Mouse (Mus musculus): ENCODE results near the gene Zfp266. TPM values are rescaled to one million over a fixed set of nuclear protein-coding genes. Genes with fewer than 3 reads are reported as not detected.
A peak's percentile ranks its signal among the peaks of the same experiment; 100 is the strongest.
"Not testable (repeated sequence)": the region's sequence is repeated elsewhere in the genome, so short reads cannot be mapped to it uniquely, and the experiment has no call there.

Zfp266 gene
- 11.8 and 14.7 TPM in 2 replicates for polyA plus RNA-seq (2012; ENCODE audit: insufficient read depth, insufficient read length, missing spikeins)

GRCm38 (mm10) chr9:20521306-20521957 is at the start of gene Zfp266:
TSS of gene Zfp266 (minus strand) at chr9:20521417.
- Histone ChIP-seq H3K27ac (replicated peaks; ENCODE audit: low read depth, low read length) (peak within 1 kb of the TSS; percentile 96), H3K4me1 (ENCODE audit: control insufficient read depth, insufficient read depth, insufficient read length, low read length) (peaks cover 9% of the 10 kb centered on the region; the same call in 1 of the 2 replicates), H3K4me3 (ENCODE audit: insufficient read depth, low read depth, low read length) (peak within 1 kb of the TSS; percentile 92)

DNA sequence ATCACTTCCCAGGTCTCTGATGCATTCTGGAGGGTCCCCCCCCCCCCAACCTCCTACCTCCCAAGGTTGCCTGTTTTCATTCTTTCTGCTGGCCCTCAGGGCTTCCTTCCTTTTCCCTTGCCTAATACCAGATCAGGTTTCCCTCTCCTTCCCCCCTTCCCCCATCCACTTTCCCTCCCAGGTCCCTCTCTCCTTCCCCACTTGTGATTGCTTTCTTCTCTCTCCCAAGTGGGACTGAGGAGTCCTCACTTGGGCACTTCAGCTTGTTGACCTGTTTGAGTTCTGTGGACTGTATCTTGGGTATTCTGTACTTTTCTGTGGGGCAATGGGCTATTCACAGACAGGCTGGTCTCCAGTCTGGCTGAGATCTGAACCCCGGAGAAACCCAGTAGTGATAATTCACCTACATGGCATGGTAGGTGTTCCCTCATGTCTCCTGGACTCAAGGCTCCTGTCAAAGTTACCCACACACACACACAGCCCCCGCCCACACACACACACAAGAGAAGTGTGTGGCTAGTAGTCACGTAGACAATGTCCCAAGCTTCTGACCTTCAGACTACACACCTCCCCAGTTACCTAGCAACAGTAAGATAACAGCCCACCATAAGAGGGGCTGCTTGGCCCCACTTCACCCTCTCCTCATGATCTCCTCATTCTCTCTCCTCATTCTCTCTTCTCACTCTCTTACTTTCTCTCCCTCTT is 44.3 kb upstream of the Zfp266 start:
- not testable (repeated sequence) for H3K27ac ChIP-seq (replicated peaks; ENCODE audit: low read depth, low read length); H3K4me3 ChIP-seq (ENCODE audit: insufficient read depth, low read depth, low read length); H3K4me1 ChIP-seq (ENCODE audit: control insufficient read depth, insufficient read depth, insufficient read length, low read length)

DNA sequence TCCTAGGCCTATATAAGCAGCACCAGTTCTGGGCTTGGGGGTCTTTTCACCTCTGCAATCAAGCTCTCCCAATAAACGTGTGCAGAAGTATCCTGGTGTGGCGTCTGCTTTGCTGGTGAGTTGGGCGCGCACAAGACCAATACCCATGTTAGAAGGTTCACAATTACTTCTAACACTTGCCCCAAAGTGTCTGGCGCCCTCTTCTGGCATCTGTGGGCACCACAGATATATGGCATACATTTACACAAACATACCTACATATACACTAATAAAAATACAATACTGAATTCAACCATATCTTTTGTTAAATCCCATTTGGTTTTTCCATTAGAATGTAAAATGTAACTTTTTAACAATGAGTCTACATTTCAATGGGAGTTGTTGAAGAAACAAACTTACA is 41.0 kb upstream of the Zfp266 start:
- H3K27ac ChIP-seq (replicated peaks; ENCODE audit: low read depth, low read length) = no peak overlapping the region
- no peaks in the 10 kb centered on the region for H3K4me1 ChIP-seq (ENCODE audit: control insufficient read depth, insufficient read depth, insufficient read length, low read length)
- H3K4me3 ChIP-seq (ENCODE audit: insufficient read depth, low read depth, low read length) = no peak overlapping the region

DNA sequence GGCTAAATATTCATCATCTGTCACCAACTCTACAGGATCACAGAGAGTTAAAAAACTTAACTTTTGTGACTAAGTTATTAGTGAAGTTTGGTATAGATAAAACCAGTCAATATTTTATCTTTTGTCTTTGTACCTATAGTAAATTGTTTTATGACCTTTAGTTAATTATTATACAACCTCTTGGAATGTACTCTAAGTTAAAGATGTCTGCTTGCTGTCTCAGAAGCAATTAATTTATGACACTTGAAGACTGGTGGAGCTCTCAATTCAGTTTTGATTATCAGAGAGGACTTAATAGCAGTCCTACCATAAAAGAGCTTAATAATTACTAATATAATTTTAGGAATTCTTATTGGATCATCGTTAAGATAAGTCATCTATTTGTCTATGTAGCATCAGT is 31.5 kb upstream of the Zfp266 start:
- Histone ChIP-seq H3K4me1 (ENCODE audit: control insufficient read depth, insufficient read depth, insufficient read length, low read length) (no peaks in the 10 kb centered on the region), H3K27ac (replicated peaks; ENCODE audit: low read depth, low read length) (no peak overlapping the region), H3K4me3 (ENCODE audit: insufficient read depth, low read depth, low read length) (no peak overlapping the region)

- Histone ChIP-seq H3K27ac (replicated peaks; ENCODE audit: low read depth, low read length) (peak overlapping the region; percentile 98), H3K4me1 (ENCODE audit: control insufficient read depth, insufficient read depth, insufficient read length, low read length) (no peaks in the 10 kb centered on the region), H3K4me3 (ENCODE audit: insufficient read depth, low read depth, low read length) (no peak overlapping the region)
Measured at GRCm38 (mm10) chr9:20551781-20552275, 30.6 kb upstream of the Zfp266 start.

DNA sequence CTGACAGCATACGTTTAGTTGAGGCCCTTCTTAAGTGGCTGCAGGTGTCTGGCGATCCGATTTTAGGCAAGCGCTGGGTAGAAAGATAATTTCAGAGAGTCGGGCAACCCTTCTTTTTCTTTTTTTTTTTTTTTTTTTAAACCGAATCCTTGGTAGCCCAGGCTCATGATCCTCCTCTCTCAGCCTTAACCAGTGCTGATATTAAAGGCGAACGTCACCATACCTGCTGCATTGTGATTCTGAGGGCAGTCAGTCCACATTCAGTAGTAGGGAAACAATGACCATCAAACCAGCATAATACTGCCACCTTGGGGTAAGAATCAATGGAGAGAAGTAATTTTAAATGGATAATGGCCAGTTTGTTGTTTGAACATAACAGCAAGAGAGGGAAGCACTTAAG is 23.9 kb upstream of the Zfp266 start:
- no peaks in the 10 kb centered on the region; the same call in 1 of the 2 replicates for H3K4me1 ChIP-seq (ENCODE audit: control insufficient read depth, insufficient read depth, insufficient read length, low read length)
- H3K27ac ChIP-seq (replicated peaks; ENCODE audit: low read depth, low read length) = peak overlapping the region; percentile 87
- peak overlapping the region; percentile 78 for H3K4me3 ChIP-seq (ENCODE audit: insufficient read depth, low read depth, low read length)

GRCm38 (mm10) chr9:20544070-20544821 is 23.0 kb upstream of the Zfp266 start:
- peak overlapping the region; percentile 87 for H3K27ac ChIP-seq (replicated peaks; ENCODE audit: low read depth, low read length)

DNA sequence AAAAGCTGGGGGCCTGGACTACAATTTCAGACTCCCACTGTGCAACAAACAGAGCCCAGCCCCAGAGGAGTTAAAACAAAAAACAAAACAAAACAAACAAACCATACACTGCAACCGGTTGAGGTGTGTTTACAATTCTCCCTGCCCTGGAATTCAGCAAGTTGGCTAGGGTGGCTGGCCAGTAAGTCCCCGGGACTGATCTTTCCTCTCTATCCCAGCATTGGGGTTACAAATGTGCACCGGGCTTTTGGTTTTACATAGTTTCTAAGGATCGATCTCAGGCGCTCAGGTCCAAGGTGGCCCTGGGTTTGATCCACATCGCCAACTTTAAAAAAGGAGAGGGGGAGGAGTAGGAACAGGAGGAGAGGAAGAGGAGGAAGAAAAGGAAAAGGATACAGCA is 22.3 kb upstream of the Zfp266 start:
- Histone ChIP-seq H3K4me3 (ENCODE audit: insufficient read depth, low read depth, low read length) (no peak overlapping the region), H3K27ac (replicated peaks; ENCODE audit: low read depth, low read length) (0 out of 2 replicates have a peak overlapping the region, but pooled peaks have one; percentile 66), H3K4me1 (ENCODE audit: control insufficient read depth, insufficient read depth, insufficient read length, low read length) (no peaks in the 10 kb centered on the region; the same call in 1 of the 2 replicates)

More at GRCm38 (mm10) chr9:20544070-20544821, 23.0 kb upstream of the Zfp266 start:
- no peaks in the 10 kb centered on the region; the same call in 1 of the 2 replicates for H3K4me1 ChIP-seq (ENCODE audit: control insufficient read depth, insufficient read depth, insufficient read length, low read length)
- peak overlapping the region; percentile 78 for H3K4me3 ChIP-seq (ENCODE audit: insufficient read depth, low read depth, low read length)

GRCm38 (mm10) chr9:20536598-20536997 is 15.4 kb upstream of the Zfp266 start:
- Histone ChIP-seq H3K4me3 (ENCODE audit: insufficient read depth, low read depth, low read length) (no peak overlapping the region), H3K4me1 (ENCODE audit: control insufficient read depth, insufficient read depth, insufficient read length, low read length) (no peaks in the 10 kb centered on the region)

GRCm38 (mm10) chr9:20534326-20534926 is 13.2 kb upstream of the Zfp266 start:
- Histone ChIP-seq H3K4me1 (ENCODE audit: control insufficient read depth, insufficient read depth, insufficient read length, low read length) (no peaks in the 10 kb centered on the region), H3K27ac (replicated peaks; ENCODE audit: low read depth, low read length) (no peak overlapping the region), H3K4me3 (ENCODE audit: insufficient read depth, low read depth, low read length) (no peak overlapping the region)

More at GRCm38 (mm10) chr9:20536598-20536997, 15.4 kb upstream of the Zfp266 start:
- H3K27ac ChIP-seq (replicated peaks; ENCODE audit: low read depth, low read length) = no peak overlapping the region

- Histone ChIP-seq H3K4me1 (ENCODE audit: control insufficient read depth, insufficient read depth, insufficient read length, low read length) (peaks cover 9% of the 10 kb centered on the region; the same call in 1 of the 2 replicates), H3K4me3 (ENCODE audit: insufficient read depth, low read depth, low read length) (peak overlapping the region; percentile 92), H3K27ac (replicated peaks; ENCODE audit: low read depth, low read length) (peak overlapping the region; percentile 96)
Measured at GRCm38 (mm10) chr9:20520531-20521210, 546 bp downstream of the Zfp266 start.

DNA sequence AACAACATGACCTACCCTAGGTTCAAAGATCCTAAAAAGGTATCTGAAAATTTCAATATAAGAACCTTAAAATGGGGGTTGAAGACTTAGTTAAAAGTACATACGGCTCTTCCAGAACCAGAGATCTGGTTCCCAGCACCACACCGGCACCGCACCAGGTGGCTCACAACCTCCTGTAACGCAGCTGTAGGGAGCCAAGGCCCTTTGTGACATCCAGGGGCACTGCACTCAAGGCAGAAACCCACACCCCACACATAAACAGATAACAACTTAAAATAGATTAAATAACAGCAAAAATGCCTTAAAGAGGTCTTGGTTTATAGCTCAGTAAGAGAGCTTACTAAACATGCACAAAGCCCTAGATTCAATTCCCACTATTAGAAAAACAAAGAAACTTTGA is 1.3 kb downstream of the Zfp266 start:
- Histone ChIP-seq H3K4me1 (ENCODE audit: control insufficient read depth, insufficient read depth, insufficient read length, low read length) (peaks cover 9% of the 10 kb centered on the region; the same call in 1 of the 2 replicates), H3K27ac (replicated peaks; ENCODE audit: low read depth, low read length) (no peak overlapping the region), H3K4me3 (ENCODE audit: insufficient read depth, low read depth, low read length) (peak overlapping the region; percentile 28; the same call in 1 of the 2 replicates)

DNA sequence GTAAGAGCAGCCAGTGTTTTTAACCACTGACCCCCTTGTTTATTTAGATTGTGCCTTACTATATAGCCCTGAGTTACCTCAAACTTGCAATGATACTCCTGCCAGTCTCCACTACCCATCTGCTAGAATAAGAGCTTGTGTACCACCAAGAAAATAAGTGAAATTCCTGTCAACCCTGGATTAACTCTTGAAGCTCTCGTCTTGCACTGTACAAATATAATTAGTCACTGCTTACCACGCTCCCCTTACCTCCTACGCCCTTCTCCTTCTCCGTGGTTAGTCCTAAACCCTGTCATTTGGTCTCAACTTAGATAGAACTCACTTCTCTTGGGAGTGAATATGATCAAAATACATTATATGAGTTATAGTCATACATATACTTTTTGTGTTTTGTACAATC is 2.5 kb downstream of the Zfp266 start:
- Histone ChIP-seq H3K4me3 (ENCODE audit: insufficient read depth, low read depth, low read length) (no peak overlapping the region), H3K4me1 (ENCODE audit: control insufficient read depth, insufficient read depth, insufficient read length, low read length) (peaks cover 13% of the 10 kb centered on the region; the same call in 1 of the 2 replicates), H3K27ac (replicated peaks; ENCODE audit: low read depth, low read length) (no peak overlapping the region)

GRCm38 (mm10) chr9:20517727-20518126 is 3.5 kb downstream of the Zfp266 start:
- no peak overlapping the region for H3K4me3 ChIP-seq (ENCODE audit: insufficient read depth, low read depth, low read length)
- H3K4me1 ChIP-seq (ENCODE audit: control insufficient read depth, insufficient read depth, insufficient read length, low read length) = peaks cover 17% of the 10 kb centered on the region; the same call in 1 of the 2 replicates
- no peak overlapping the region for H3K27ac ChIP-seq (replicated peaks; ENCODE audit: low read depth, low read length)
